Mouse (Mus musculus) central nervous system, embryonic 18 days (tissue): ENCODE results near the gene Olfr1351. TPM values are rescaled to one million over a fixed set of nuclear protein-coding genes. Genes with fewer than 3 reads are reported as not detected.

Source experiments
- polyA plus RNA-seq: library from polyadenylated mRNA; depleted of rRNA; stranded (reverse); fragments of >200 nt; gene quantifications from 2 replicates; pipeline ENCODE4 v1.2.3, GENCODE M21; 2012; rRNA removed

Olfr1351 gene
- polyA plus RNA-seq, result not detected in 2 replicates

DNA sequence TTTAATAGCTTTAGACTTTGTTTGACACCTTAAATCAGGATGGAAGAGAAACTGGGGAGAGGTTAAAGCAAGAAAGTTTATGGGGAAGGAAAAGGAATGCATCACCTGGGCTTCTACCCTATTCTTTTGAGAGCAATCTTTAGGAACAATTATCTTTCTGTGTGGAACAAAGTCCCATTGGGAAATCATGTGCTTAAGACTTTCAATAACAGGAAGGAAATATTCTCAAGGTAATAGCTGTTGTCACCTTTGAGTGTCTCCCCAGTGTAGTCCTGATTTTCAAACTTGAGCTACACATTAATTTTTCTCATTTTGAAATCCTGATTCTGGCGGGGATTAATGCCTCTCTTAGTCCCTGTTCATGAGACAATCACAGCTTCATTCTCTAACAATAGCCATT lies at the start of gene Olfr1351:
TSS of gene Olfr1351 (plus strand) at position 301 of the 400 bp plus-strand sequence.

GRCm38 (mm10) chr10:78963009-78963408 lies 49.3 kb upstream of the Olfr1351 start, which contains the start of gene Olfr1353:
TSS of gene Olfr1353 (plus strand) at chr10:78963309.

GRCm38 (mm10) chr10:78980750-78981149 lies 31.5 kb upstream of the Olfr1351 start, which contains the start of gene Olfr1352:
TSS of gene Olfr1352 (plus strand) at chr10:78981050.

GRCm38 (mm10) chr10:79028441-79028840 lies 16.2 kb downstream of the Olfr1351 start, which contains the start of gene Olfr57:
TSS of gene Olfr57 (plus strand) at chr10:79028741.

Other genes with a start within 250 kb of the Olfr1351 start
- gene Slc1a6, start 232.0 kb upstream of the Olfr1351 start, polyA plus RNA-seq, result 28.6 and 31.3 TPM in 2 replicates
- gene Olfr1356, start 160.3 kb upstream of the Olfr1351 start, polyA plus RNA-seq, result not detected in 2 replicates
- not detected in 2 replicates for gene Olfr1355, start 136.9 kb upstream of the Olfr1351 start, polyA plus RNA-seq
- gene Olfr1354, start 99.3 kb upstream of the Olfr1351 start, polyA plus RNA-seq, result not detected in 2 replicates
- gene Olfr8, start 61.8 kb upstream of the Olfr1351 start, polyA plus RNA-seq, result not detected in 2 replicates
- not detected in 2 replicates for gene Olfr1353, start 49.2 kb upstream of the Olfr1351 start, polyA plus RNA-seq
- not detected in 2 replicates for gene Olfr1352, start 31.4 kb upstream of the Olfr1351 start, polyA plus RNA-seq
- gene Olfr57, start 16.3 kb downstream of the Olfr1351 start, polyA plus RNA-seq, result not detected in 2 replicates
- gene 2610008E11Rik, start 85.1 kb downstream of the Olfr1351 start, polyA plus RNA-seq, result 26.8 and 29.3 TPM in 2 replicates
- gene Vmn2r80, start 136.3 kb downstream of the Olfr1351 start, polyA plus RNA-seq, result not detected in 2 replicates
- gene Vmn2r81, start 235.2 kb downstream of the Olfr1351 start, polyA plus RNA-seq, result not detected in 2 replicates